Mouse (Mus musculus): Measurements from ENCODE around the gene Stxbp3. TPM values are rescaled to one million over a fixed set of nuclear protein-coding genes. Genes with fewer than 3 reads are reported as not detected.
A peak's percentile ranks its signal among the peaks of the same experiment; 100 is the strongest.

Stxbp3 gene
- polyA plus RNA-seq, 1 experiment from 2014 or later, result 49.6 TPM

DNA sequence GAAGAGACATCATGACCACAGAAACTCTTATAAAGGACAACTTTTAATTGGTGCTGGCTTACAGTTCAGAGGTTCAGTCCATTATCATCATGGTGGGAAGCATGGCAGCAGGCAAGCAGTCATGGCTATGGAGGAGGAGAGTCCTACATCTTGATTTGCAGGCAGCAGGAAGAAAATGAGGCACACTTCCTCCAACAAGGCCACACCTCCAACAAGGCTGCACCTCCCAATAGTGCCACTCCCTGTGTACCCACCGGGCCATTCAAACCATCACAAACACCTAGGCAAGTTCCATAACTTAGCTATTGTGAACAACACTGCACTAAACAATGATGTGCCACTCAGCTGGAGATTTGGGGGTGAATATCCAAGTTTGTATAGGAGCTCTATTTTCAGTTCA, 85.8 kb downstream of the Stxbp3 start:
- H3K9me3 ChIP-seq (ENCODE audit: control insufficient read depth, low read length), result no peaks in the 10 kb centered on the region
- H3K36me3 ChIP-seq (ENCODE audit: control insufficient read depth, insufficient read depth, low read length), result no peaks in the 10 kb centered on the region
- H3K27ac ChIP-seq (ENCODE audit: low read length), result no peak overlapping the region
- no peak for ATAC-seq
- no peaks in the 10 kb centered on the region for H3K27me3 ChIP-seq (replicated peaks; ENCODE audit: control insufficient read depth, insufficient read depth, low read length)
- H3K4me1 ChIP-seq (ENCODE audit: control insufficient read depth, insufficient read depth, low read length), result peaks cover 3% of the 10 kb centered on the region; the same call in 1 of the 2 replicates
- H3K4me3 ChIP-seq (ENCODE audit: low read length), result no peak overlapping the region
- H3K4me2 ChIP-seq (ENCODE audit: low read depth, low read length), result no peak overlapping the region
- no peak overlapping the region for H3K9ac ChIP-seq (ENCODE audit: low read depth, low read length)
- 68% methylated on average over 1 of the region's 1 CpGs for WGBS

- Histone ChIP-seq H3K4me3 (ENCODE audit: low read length) (no peak overlapping the region), H3K9ac (ENCODE audit: low read depth, low read length) (no peak overlapping the region), H3K27ac (ENCODE audit: low read length) (no peak overlapping the region), H3K4me2 (ENCODE audit: low read depth, low read length) (no peak overlapping the region), H3K27me3 (replicated peaks; ENCODE audit: control insufficient read depth, insufficient read depth, low read length) (no peaks in the 10 kb centered on the region), H3K36me3 (ENCODE audit: control insufficient read depth, insufficient read depth, low read length) (no peaks in the 10 kb centered on the region), H3K4me1 (ENCODE audit: control insufficient read depth, insufficient read depth, low read length) (peaks cover 3% of the 10 kb centered on the region; the same call in 1 of the 2 replicates), H3K9me3 (ENCODE audit: control insufficient read depth, low read length) (no peaks in the 10 kb centered on the region)
- ATAC-seq, result 0 out of 2 replicates have a peak, but pooled peaks have one; percentile 33
- WGBS, result 73% methylated on average over 6 of the region's 6 CpGs
Measured at GRCm38 (mm10) chr3:108751691-108752090, 88.6 kb downstream of the Stxbp3 start.

DNA sequence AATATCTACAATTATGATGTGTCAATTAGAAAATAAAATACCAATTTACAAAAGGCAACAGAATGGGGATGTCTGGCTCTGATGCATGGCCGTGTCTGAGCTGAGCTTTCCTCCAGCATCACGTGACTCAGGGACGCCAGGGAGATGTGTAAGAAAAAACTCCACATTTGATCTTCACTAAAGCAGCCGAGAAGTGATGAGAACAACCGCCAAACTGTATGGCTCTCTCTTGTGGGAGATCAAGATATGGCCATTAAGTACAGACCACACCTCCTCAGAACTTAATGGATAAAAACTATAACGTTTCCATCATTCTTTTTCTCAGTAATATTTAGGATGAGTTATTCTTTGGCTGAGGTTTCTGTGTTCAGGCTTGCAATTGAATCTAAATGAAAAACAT, 89.3 kb downstream of the Stxbp3 start:
- Histone ChIP-seq H3K36me3 (ENCODE audit: control insufficient read depth, insufficient read depth, low read length) (no peaks in the 10 kb centered on the region), H3K9ac (ENCODE audit: low read depth, low read length) (no peak overlapping the region), H3K27me3 (replicated peaks; ENCODE audit: control insufficient read depth, insufficient read depth, low read length) (no peaks in the 10 kb centered on the region), H3K9me3 (ENCODE audit: control insufficient read depth, low read length) (no peaks in the 10 kb centered on the region), H3K4me3 (ENCODE audit: low read length) (no peak overlapping the region), H3K4me2 (ENCODE audit: low read depth, low read length) (no peak overlapping the region), H3K4me1 (ENCODE audit: control insufficient read depth, insufficient read depth, low read length) (peaks cover 3% of the 10 kb centered on the region; the same call in 1 of the 2 replicates), H3K27ac (ENCODE audit: low read length) (no peak overlapping the region)
- peak; percentile 48 for ATAC-seq
- 61% methylated on average over 6 of the region's 6 CpGs for WGBS

DNA sequence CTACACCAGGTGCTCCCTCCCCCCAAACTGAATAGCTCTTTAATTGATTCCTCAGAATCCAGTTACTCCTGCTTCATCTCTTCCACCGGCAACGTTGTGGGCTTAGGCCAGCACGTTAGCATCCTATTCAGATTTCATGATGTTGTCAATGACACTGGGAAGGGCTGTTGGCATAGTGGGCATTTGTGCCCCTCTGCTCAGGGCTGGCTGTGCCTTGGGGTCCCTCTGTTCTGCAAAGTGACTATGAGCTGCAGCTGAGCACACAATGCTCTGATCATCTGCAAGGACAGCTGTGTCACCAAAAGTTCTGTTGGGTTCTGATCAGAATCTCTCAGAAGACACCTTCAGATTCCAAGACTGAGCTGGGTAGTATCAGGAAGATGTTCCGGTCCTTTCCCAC, 96.3 kb downstream of the Stxbp3 start:
- Histone ChIP-seq H3K27ac (ENCODE audit: low read length) (no peak overlapping the region), H3K27me3 (replicated peaks; ENCODE audit: control insufficient read depth, insufficient read depth, low read length) (no peaks in the 10 kb centered on the region), H3K36me3 (ENCODE audit: control insufficient read depth, insufficient read depth, low read length) (no peaks in the 10 kb centered on the region), H3K9ac (ENCODE audit: low read depth, low read length) (no peak overlapping the region), H3K4me2 (ENCODE audit: low read depth, low read length) (no peak overlapping the region), H3K4me3 (ENCODE audit: low read length) (no peak overlapping the region), H3K4me1 (ENCODE audit: control insufficient read depth, insufficient read depth, low read length) (no peaks in the 10 kb centered on the region), H3K9me3 (ENCODE audit: control insufficient read depth, low read length) (no peaks in the 10 kb centered on the region)
- 88% methylated on average over 4 of the region's 4 CpGs for WGBS
- ATAC-seq, result no peak

Other genes starting within 250 kb of the Stxbp3 start
- 6.4 and 7.1 TPM in 2 replicates for gene Wdr47, start 249.2 kb downstream of the Stxbp3 start, polyA plus RNA-seq (2015; fragmentation: Nextera tagmentation; extraction: Ambion mirVana)
- gene Clcc1, start 186.6 kb downstream of the Stxbp3 start, polyA plus RNA-seq (2015; fragmentation: Nextera tagmentation; extraction: Ambion mirVana), result 62.6 and 63.1 TPM in 2 replicates
- 45.3 and 49.5 TPM in 2 replicates for gene Gpsm2, start 118.2 kb downstream of the Stxbp3 start, polyA plus RNA-seq (2015; fragmentation: Nextera tagmentation; extraction: Ambion mirVana)
- 0.21 and 0.50 TPM in 2 replicates for gene Aknad1, start 100.9 kb downstream of the Stxbp3 start, polyA plus RNA-seq (2015; fragmentation: Nextera tagmentation; extraction: Ambion mirVana)
- gene Fndc7, start 49.5 kb upstream of the Stxbp3 start, polyA plus RNA-seq (2015; fragmentation: Nextera tagmentation; extraction: Ambion mirVana), result 0.11 and 0.47 TPM in 2 replicates
- 53.6 and 57.8 TPM in 2 replicates for gene Prpf38b, start 71.2 kb upstream of the Stxbp3 start, polyA plus RNA-seq (2015; fragmentation: Nextera tagmentation; extraction: Ambion mirVana)
- gene Henmt1, start 99.3 kb upstream of the Stxbp3 start, polyA plus RNA-seq (2015; fragmentation: Nextera tagmentation; extraction: Ambion mirVana), result 0.12 and 0.28 TPM in 2 replicates
- not detected in 2 replicates for gene Gm9857, start 99.9 kb upstream of the Stxbp3 start, polyA plus RNA-seq (2015; fragmentation: Nextera tagmentation; extraction: Ambion mirVana)
- 4.2 TPM in 2 replicates for gene Fam102b, start 187.1 kb upstream of the Stxbp3 start, polyA plus RNA-seq (2015; fragmentation: Nextera tagmentation; extraction: Ambion mirVana)
- gene Slc25a54, start 239.9 kb upstream of the Stxbp3 start, polyA plus RNA-seq (2015; fragmentation: Nextera tagmentation; extraction: Ambion mirVana), result not detected in 2 replicates